In the genomic region with DNA sequence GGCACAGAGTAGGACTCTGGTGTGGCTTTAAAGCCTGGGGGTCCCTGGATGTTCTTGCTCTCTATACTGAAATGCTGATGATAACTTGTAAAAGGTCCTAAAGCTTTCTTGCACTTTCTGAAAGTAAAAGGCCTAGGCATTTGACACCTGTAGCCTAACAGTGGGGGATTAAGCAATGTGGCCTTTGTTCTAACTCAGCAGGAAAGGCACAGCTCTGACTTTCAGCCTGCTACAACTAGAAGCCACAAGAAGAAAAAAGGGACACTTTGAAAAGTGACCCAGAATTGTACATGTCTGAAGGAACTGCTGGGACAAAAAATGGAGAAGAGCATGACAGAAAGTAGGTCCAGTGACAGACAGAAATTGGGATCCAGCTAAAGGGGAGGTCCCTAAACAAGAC, we compare ENCODE assay signal across 32 mouse cellular contexts.
"Had no signal": no experiment of that assay in that cellular context is flagged by ENCODE, and none has a peak within 500 bp of the region (broad histone marks: within the 10 kb centered on the region; RNA-seq: fewer than 3 reads in every experiment).

No protein-coding gene starts in this region.

- H3K4me2 ChIP-seq: limb, embryonic 12.5 days; limb, embryonic 13.5 days; limb, embryonic 15.5 days; liver, embryonic 11.5 days; liver, embryonic 12.5 days; liver, embryonic 13.5 days; liver, embryonic 15.5 days; lung, embryonic 14.5 days; lung, embryonic 15.5 days; midbrain, embryonic 11.5 days; midbrain, embryonic 12.5 days; midbrain, embryonic 13.5 days; midbrain, embryonic 15.5 days; neural tube, embryonic 12.5 days had no signal

- H3K4me1 ChIP-seq: limb, embryonic 12.5 days; limb, embryonic 13.5 days; limb, embryonic 15.5 days; liver, embryonic 12.5 days; liver, embryonic 13.5 days; liver, embryonic 15.5 days; lung, embryonic 15.5 days; megakaryocyte, embryonic 14.5 days; midbrain, embryonic 12.5 days; midbrain, embryonic 13.5 days; midbrain, embryonic 15.5 days; neural tube, embryonic 12.5 days had no signal

- H3K9ac ChIP-seq: limb, embryonic 12.5 days; limb, embryonic 13.5 days; limb, embryonic 15.5 days; liver, embryonic 12.5 days; liver, embryonic 13.5 days; liver, embryonic 14.5 days; liver, embryonic 15.5 days; liver, postnatal 0 days; lung, embryonic 14.5 days; lung, embryonic 15.5 days; midbrain, embryonic 12.5 days; midbrain, embryonic 13.5 days; midbrain, embryonic 15.5 days; neural tube, embryonic 12.5 days had no signal

- H3K27ac ChIP-seq: limb, embryonic 10.5 days; limb, embryonic 12.5 days; limb, embryonic 13.5 days; limb, embryonic 15.5 days; liver, embryonic 12.5 days; liver, embryonic 13.5 days; liver, embryonic 14.5 days; liver, embryonic 15.5 days; lung, embryonic 15.5 days; macrophage; midbrain, embryonic 10.5 days; midbrain, embryonic 12.5 days; midbrain, embryonic 13.5 days; midbrain, embryonic 15.5 days; neural tube, embryonic 12.5 days had no signal

- H3K4me3 ChIP-seq: limb, embryonic 10.5 days; limb, embryonic 12.5 days; limb, embryonic 13.5 days; limb, embryonic 15.5 days; liver, embryonic 12.5 days; liver, embryonic 13.5 days; liver, embryonic 15.5 days; lung, embryonic 15.5 days; megakaryocyte, embryonic 14.5 days; midbrain, embryonic 10.5 days; midbrain, embryonic 12.5 days; midbrain, embryonic 13.5 days; midbrain, embryonic 15.5 days; myocyte; neural tube, embryonic 12.5 days had no signal

- ATAC-seq: liver, embryonic 12.5 days; liver, postnatal 0 days; lung, postnatal 0 days; midbrain, embryonic 13.5 days; midbrain, embryonic 15.5 days; midbrain, embryonic 16.5 days had no signal

- H3K9me3 ChIP-seq: limb, embryonic 10.5 days; limb, embryonic 12.5 days; limb, embryonic 13.5 days; limb, embryonic 15.5 days; liver, embryonic 12.5 days; liver, embryonic 13.5 days; liver, embryonic 15.5 days; lung, embryonic 15.5 days; megakaryocyte, embryonic 14.5 days; midbrain, embryonic 10.5 days; midbrain, embryonic 12.5 days; midbrain, embryonic 13.5 days; midbrain, embryonic 15.5 days; neural tube, embryonic 12.5 days had no signal

- H3K27me3 ChIP-seq: limb, embryonic 12.5 days; limb, embryonic 13.5 days; limb, embryonic 15.5 days; liver, embryonic 12.5 days; liver, embryonic 13.5 days; liver, embryonic 15.5 days; lung, embryonic 15.5 days; megakaryocyte, embryonic 14.5 days; midbrain, embryonic 12.5 days; midbrain, embryonic 13.5 days; midbrain, embryonic 15.5 days; neural tube, embryonic 12.5 days had no signal

- DNase-seq: left cerebral cortex, postnatal 4 days; liver; liver, embryonic 13.5 days; liver, postnatal 0 days; lung, adult 18-20 months; lung, adult 2 months; lung, embryonic 14.5 days; lung, postnatal 10 days; lung, postnatal 14 days; lung, postnatal 36 days; lung, postnatal 4 days; midbrain, embryonic 14.5 days had no signal

- H3K36me3 ChIP-seq: limb, embryonic 10.5 days; limb, embryonic 12.5 days; limb, embryonic 13.5 days; limb, embryonic 15.5 days; liver, embryonic 12.5 days; liver, embryonic 13.5 days; liver, embryonic 15.5 days; lung, embryonic 15.5 days; midbrain, embryonic 10.5 days; midbrain, embryonic 12.5 days; midbrain, embryonic 13.5 days; midbrain, embryonic 15.5 days; neural tube, embryonic 12.5 days had no signal
